Mouse (Mus musculus) gastrocnemius, postnatal 36 days (tissue): ENCODE measurements around the gene Glt8d2. TPM values are rescaled to one million over a fixed set of nuclear protein-coding genes. Genes with fewer than 3 reads are reported as not detected.
"Not testable (repeated sequence)": the region's sequence is repeated elsewhere in the genome, so short reads cannot be mapped to it uniquely, and the experiment has no call there.

Experiments
- DNase-seq, 2 experiments: peaks; one replicate each; pipeline ENCODE4 v3.0.0; 2022
- intact Hi-C: fragments of 180-260 bp; cut with DNase I; formaldehyde crosslinking; loops from one replicate; pipeline ENCODE4 v1.15.1; 2025
- total RNA-seq, 2 experiments: library from RNA; stranded (reverse); gene quantifications; 2 replicates each; pipeline ENCODE4 v1.2.3; 2021

Glt8d2 gene
- total RNA-seq, 2 experiments from 2014 or later = 1.7 to 2.8 TPM

- intact Hi-C loops = no loop called here
- DNase-seq = no peak
These were observed 39.2 kb downstream of the Glt8d2 start for GRCm38 (mm10) chr10:82651221-82651620.

GRCm38 (mm10) chr10:82647205-82647811 is 43.1 kb downstream of the Glt8d2 start:
- intact Hi-C loops = no loop called here
- no peak for DNase-seq

GRCm38 (mm10) chr10:82646083-82646482 is 44.4 kb downstream of the Glt8d2 start:
- DNase-seq = no peak
- intact Hi-C loops = no loop called here

DNA sequence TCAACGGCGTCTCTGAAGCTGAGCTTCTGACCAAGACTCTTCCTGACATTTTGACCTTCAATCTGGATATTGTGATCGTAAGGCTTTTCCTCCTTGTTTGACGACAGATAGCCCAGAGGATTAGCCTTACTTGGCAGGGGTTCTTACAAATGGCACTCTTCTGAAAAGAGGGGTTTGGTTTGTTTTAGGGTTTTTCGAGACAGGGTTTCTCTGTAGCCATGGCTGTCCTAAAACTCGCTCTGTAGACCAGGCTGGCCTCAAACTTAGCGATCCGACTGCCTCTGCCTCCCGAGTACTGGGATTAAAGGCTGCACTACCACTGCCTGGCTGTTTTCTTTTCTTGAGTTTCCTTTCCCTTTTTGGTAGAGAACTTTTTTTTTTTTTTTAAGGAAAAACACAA is 49.0 kb downstream of the Glt8d2 start:
- intact Hi-C loops = no loop called here
- no peak for DNase-seq

DNA sequence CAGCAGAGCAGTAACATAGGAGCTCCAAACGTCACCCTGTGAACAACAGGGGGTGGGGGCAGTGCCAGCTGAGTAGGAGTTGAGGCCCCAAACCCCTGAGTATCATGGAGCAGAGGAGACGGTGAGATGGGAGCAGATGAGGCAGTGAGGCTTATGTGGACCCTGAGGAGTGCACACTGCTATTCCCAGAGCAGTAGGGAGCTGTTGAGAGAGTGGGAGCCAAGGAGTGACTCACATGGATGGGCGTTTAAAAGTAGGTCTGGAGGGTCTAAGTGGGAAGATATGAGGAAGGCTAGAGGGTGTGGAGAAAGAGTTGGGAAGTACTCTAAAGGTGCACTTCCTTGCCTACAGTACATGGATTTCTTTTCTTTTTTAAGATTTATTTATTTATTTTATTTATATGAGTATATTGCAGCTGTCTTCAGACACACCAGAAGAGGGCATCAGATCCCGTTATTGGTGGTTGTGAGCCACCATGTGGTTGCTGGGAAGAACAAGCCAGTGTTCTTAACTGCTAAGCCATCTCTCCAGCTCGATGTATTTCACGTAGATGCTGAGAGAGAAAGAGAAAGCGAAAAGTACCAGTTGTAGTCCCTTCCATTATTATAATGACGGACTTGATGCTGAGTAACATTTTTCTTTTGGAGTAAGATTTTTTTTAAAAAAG is 51.3 kb downstream of the Glt8d2 start:
- no peak for DNase-seq
- intact Hi-C loops = no loop called here

DNA sequence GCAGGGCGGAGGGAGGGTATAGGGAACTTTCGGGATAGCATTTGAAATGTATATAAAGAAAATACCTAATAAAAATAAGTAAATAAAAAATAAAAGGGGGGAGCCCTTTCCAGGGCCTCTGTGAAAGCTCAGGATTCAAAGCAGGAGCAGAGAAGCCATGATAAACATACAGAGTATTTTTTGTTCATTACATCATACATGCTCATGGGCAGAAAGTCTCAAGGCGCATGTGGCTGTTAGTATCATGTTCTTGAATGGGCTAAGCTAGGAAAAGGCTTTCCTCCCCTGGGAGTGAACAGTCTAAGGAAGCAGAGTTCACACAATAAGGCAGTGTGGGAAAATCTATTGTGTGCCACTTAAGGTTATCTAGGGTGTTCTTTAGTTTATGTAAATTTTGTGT is 54.1 kb downstream of the Glt8d2 start:
- no peak for DNase-seq
- intact Hi-C loops = no loop called here

DNA sequence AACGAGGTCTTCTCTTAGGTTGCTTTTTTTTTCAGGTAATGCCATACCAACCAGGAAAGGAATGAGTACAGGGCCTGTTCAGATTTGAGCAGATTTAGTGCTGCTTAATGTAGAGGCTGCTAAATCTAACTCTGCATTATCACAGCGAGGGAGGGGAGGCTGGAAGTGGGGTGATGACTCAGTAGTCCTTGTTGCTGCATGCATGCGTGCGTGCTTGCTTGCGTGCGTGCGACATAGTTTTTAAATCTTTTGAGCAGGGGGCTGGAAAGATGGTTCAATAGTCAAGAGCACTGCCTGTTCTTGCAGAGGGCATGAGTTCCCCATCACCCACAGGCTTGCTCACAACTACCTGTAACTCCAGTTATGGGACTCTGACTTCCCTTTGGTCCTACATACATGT is 56.1 kb downstream of the Glt8d2 start:
- intact Hi-C loops = no loop called here

DNA sequence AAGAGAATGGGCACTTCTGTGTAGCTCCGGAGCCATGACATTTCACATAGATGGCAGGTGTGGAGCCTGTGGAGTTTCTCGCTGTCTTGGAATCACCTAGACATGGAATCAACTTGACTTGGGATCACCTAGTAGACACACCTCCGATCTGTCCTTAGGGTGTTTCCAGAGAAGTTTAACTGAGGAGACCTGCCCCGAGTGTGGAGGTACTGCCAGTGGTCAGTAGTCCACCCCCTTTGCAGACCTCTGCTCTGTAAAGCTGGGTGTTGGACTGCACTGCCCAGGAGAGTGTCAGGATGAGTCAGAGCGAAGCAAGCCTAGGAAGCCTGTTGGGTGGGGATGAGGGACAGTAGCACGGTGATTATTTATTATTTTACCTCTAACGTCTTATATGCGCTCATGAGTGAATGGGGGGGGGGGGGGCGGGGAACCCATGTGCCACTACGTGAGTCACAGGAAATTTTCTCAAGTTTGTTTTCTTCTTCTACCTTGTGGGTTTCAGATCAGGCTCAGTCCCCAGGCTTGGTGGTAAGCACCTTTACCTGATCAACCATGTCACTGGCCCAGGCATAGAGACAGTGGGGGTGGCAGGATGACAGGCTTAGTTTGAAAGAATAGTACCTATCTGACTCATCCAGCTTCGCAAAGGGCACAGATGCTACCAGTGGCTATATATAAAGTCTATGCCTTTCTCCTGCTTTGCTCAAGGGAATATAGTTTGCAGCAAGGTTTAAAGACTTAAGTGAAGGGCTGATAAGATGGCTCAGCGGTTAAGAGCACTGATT is 57.8 kb downstream of the Glt8d2 start:
- intact Hi-C loops = no loop called here
- DNase-seq = no peak

More for the DNA sequence above, 56.1 kb downstream of the Glt8d2 start:
- DNase-seq = no peak

DNA sequence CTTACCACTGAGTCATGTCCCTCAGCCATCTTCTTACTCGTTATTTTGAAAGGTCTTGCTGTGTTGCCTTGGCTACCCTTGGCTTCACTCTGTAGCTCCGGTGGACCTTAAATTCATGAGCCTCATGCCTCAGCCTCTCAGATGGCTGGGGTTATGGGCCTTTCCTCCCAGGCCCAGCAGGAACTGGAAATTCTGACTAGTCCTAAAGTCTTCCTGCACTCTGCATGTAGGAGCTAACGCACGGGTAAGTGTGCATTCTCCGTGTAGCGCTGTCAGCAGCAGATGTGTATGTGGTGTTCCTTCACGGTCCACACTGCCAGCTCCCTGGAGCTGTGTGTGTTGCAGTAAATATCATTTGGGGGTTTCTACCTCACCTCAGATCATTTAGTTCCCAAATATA is 59.3 kb downstream of the Glt8d2 start:
- intact Hi-C loops = no loop called here
- no peak for DNase-seq

- intact Hi-C loops = no loop called here
- no peak for DNase-seq
These were observed 60.0 kb downstream of the Glt8d2 start for GRCm38 (mm10) chr10:82630497-82630896.

DNA sequence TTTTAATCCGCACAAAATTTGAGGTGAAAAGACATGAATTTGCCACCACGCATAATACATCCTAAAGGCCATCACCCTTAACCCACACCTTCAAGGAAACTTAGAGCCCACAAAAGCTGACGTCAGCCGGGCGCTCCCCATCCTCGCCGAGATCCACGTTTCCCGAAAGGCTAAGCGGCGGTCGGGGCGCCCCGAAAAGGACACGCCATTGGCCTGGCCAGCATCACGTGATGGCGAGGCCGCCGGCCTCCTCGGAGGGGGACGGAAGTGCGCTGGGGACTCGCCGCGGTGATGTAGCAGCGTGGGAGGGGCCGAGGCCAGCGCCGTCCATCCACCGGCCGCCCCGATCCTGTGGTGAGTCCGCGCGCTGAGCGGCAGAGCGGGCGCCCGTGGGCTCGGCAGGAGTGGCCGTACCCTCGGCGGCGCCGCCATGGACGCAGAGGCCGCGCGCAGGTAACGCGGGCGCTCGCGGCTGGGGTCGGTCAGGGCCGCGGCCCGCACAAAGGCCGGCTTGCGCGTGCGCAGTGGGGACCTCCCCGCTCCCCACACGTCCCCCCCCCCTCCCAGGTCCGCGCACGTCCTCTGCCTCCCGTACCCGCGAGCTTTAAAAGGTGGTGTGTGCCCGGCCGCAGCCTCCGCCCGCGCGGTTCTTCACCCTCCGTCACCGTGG is 60.7 kb downstream of the Glt8d2 start, which contains the start of gene Tdg:
Gene Tdg, plus strand, starts transcription at position 243 of the 670 bp plus-strand sequence.
- intact Hi-C loops = not testable (repeated sequence)
- DNase-seq = peak; percentile 83 to 91

GRCm38 (mm10) chr10:82629111-82629585 is 61.3 kb downstream of the Glt8d2 start:
- intact Hi-C loops = no loop called here
- DNase-seq = no peak

DNA sequence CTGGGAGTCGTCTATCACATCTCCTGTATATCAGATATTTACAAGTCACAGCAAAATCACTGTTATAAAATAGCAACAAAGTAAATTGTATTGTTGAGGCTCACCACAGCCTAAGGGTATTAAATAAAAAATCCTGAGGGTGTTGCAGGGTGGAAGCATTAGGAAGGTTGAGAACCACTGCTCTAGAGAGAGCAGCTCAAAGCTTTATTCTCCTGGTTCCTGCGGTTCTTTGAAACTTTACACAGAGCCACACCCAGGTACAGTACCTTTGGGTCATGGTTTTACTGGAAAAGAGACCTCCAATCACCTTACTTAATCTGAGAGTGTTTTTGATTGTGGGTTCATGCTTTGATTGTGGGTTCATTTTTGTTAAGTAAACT is 66.9 kb downstream of the Glt8d2 start:
- intact Hi-C loops = not testable (repeated sequence)

GRCm38 (mm10) chr10:82622671-82623552 is 67.5 kb downstream of the Glt8d2 start, which contains the start of gene 1190007I07Rik:
Gene 1190007I07Rik (minus strand): TSS chr10:82623228.
- intact Hi-C loops = no loop called here
- peak; percentile 81 to 89 for DNase-seq

More for the DNA sequence above, 66.9 kb downstream of the Glt8d2 start:
- not testable (repeated sequence) for DNase-seq

- no peak for DNase-seq
- intact Hi-C loops = no loop called here
These were observed 68.2 kb downstream of the Glt8d2 start for GRCm38 (mm10) chr10:82622235-82622634.

Other genes with a start within 250 kb of the Glt8d2 start
- not detected for gene Gm1553, start 198.0 kb downstream of the Glt8d2 start, total RNA-seq
- gene 1190007I07Rik, start 67.4 kb downstream of the Glt8d2 start, total RNA-seq = 10 to 100 TPM; 28.6 to 32.7 TPM
- gene Tdg, start 60.8 kb downstream of the Glt8d2 start, total RNA-seq = 10 to 100 TPM; 15.3 to 15.5 TPM
- gene Hcfc2, start 5.5 kb upstream of the Glt8d2 start, total RNA-seq = 10 to 100 TPM; 23.8 to 24.6 TPM
- 10 to 100 TPM; 31.7 to 38.2 TPM for gene Nfyb, start 73.5 kb upstream of the Glt8d2 start, total RNA-seq
- gene Txnrd1, start 143.3 kb upstream of the Glt8d2 start, total RNA-seq = 10 to 100 TPM; 44.4 to 46.8 TPM
- gene Eid3, start 176.0 kb upstream of the Glt8d2 start, total RNA-seq = 1 to 10 TPM in 1 of 2 experiments, under 1 TPM in 1; 0.84 to 1.3 TPM